Mouse (Mus musculus) frontal cortex, adult (tissue): ENCODE measurements around the gene Ddr1.
A peak's percentile ranks its signal among the peaks of the same experiment; 100 is the strongest.

Experiments
- ATAC-seq: cut with Nextera tagmentation; 2 replicates; pipeline ENCODE4 v1.9.2; 2017; ENCODE audit warnings: mild to moderate bottlenecking, moderate library complexity, mixed read lengths; ENCODE audit not compliant: low TSS enrichment

Ddr1 gene

GRCm38 (mm10) chr17:35721676-35722075, 17.3 kb upstream of the Ddr1 start:
- ATAC-seq = no peak

- peak; percentile 87 for ATAC-seq
Measured at GRCm38 (mm10) chr17:35720340-35720727, 15.9 kb upstream of the Ddr1 start.

- ATAC-seq = no peak
Measured at GRCm38 (mm10) chr17:35719616-35720339, 15.4 kb upstream of the Ddr1 start.

- ATAC-seq = no peak
Measured at GRCm38 (mm10) chr17:35717080-35717479, 12.7 kb upstream of the Ddr1 start.

GRCm38 (mm10) chr17:35716114-35716513, 11.7 kb upstream of the Ddr1 start:
- ATAC-seq = no peak

GRCm38 (mm10) chr17:35710705-35711347, 6.4 kb upstream of the Ddr1 start:
- ATAC-seq = no peak

- ATAC-seq = no peak
Measured at GRCm38 (mm10) chr17:35708611-35709010, 4.2 kb upstream of the Ddr1 start.

- no peak for ATAC-seq
Measured at GRCm38 (mm10) chr17:35707929-35708328, 3.5 kb upstream of the Ddr1 start.

GRCm38 (mm10) chr17:35705836-35706235, 1.4 kb upstream of the Ddr1 start:
- no peak for ATAC-seq

- no peak for ATAC-seq
Measured at GRCm38 (mm10) chr17:35703751-35704271, 610 bp downstream of the Ddr1 start.

- ATAC-seq = no peak
Measured at GRCm38 (mm10) chr17:35703065-35703464, 1.4 kb downstream of the Ddr1 start.

- ATAC-seq = no peak
Measured at GRCm38 (mm10) chr17:35702605-35703004, 1.8 kb downstream of the Ddr1 start.

GRCm38 (mm10) chr17:35701978-35702461, 2.4 kb downstream of the Ddr1 start:
- no peak for ATAC-seq

- no peak for ATAC-seq
Measured at GRCm38 (mm10) chr17:35701203-35701977, 3.0 kb downstream of the Ddr1 start.

- ATAC-seq = peak; percentile 56
Measured at GRCm38 (mm10) chr17:35700371-35700961, 4.0 kb downstream of the Ddr1 start.

GRCm38 (mm10) chr17:35699919-35700318, 4.5 kb downstream of the Ddr1 start:
- peak; percentile 5; the same call in 1 of the 2 replicates for ATAC-seq

GRCm38 (mm10) chr17:35698501-35698883, 5.9 kb downstream of the Ddr1 start:
- no peak for ATAC-seq

- peak; percentile 48 for ATAC-seq
Measured at GRCm38 (mm10) chr17:35697759-35698500, 6.5 kb downstream of the Ddr1 start.

- ATAC-seq = no peak; the same call in 1 of the 2 replicates
Measured at GRCm38 (mm10) chr17:35697429-35697758, 7.0 kb downstream of the Ddr1 start.

- ATAC-seq = no peak
Measured at GRCm38 (mm10) chr17:35696691-35697090, 7.7 kb downstream of the Ddr1 start.

GRCm38 (mm10) chr17:35695289-35695688, 9.1 kb downstream of the Ddr1 start:
- no peak for ATAC-seq
